Mouse (Mus musculus) ES-Bruce4 (cell line): ENCODE results near the gene Smco4. TPM values are rescaled to one million over a fixed set of nuclear protein-coding genes. Genes with fewer than 3 reads are reported as not detected.
A peak's percentile ranks its signal among the peaks of the same experiment; 100 is the strongest.

Source experiments
- H3K27ac ChIP-seq: 2 replicates; pipeline ENCODE4 v1.5.1; 2012; ENCODE audit warnings: low read length, inconsistent platforms; ENCODE audit not compliant: insufficient read depth
- H3K27me3 ChIP-seq: 2 replicates; pipeline ENCODE4 v1.6.1; 2012; ENCODE audit warnings: mild to moderate bottlenecking, low read length, inconsistent platforms; ENCODE audit not compliant: control insufficient read depth, poor library complexity, insufficient read depth, severe bottlenecking
- H3K36me3 ChIP-seq: 2 replicates; pipeline ENCODE4 v1.6.1; 2012; ENCODE audit warnings: inconsistent platforms, mild to moderate bottlenecking, low read length, moderate library complexity; ENCODE audit not compliant: control insufficient read depth, poor library complexity, insufficient read depth, severe bottlenecking
- H3K4me1 ChIP-seq: one replicate; pipeline ENCODE4 v1.8.1; 2011; ENCODE audit warnings: low read length; ENCODE audit not compliant: control insufficient read depth, insufficient read depth
- H3K4me3 ChIP-seq: 2 replicates; pipeline ENCODE4 v1.5.1; 2011; ENCODE audit warnings: low read depth, mild to moderate bottlenecking, low read length
- H3K9ac ChIP-seq: 2 replicates; pipeline ENCODE4 v1.6.1; 2012; ENCODE audit warnings: low read depth, mild to moderate bottlenecking, inconsistent platforms; ENCODE audit not compliant: poor library complexity, severe bottlenecking
- H3K9me3 ChIP-seq: replicated peaks from 2 replicates; pipeline ENCODE4 v1.6.1; 2012; ENCODE audit warnings: mild to moderate bottlenecking, low read length, inconsistent platforms; ENCODE audit not compliant: control insufficient read depth, poor library complexity, insufficient read depth, severe bottlenecking
- CTCF ChIP-seq: IDR thresholded peaks from one replicate; pipeline ENCODE4 v1.8.1; 2011; ENCODE audit warnings: low read depth, low read length
- EP300 ChIP-seq: IDR thresholded peaks from 2 replicates; pipeline ENCODE4 v1.6.1; 2011; ENCODE audit warnings: low read depth, low read length; ENCODE audit not compliant: insufficient read depth
- POLR2A ChIP-seq: IDR thresholded peaks from one replicate; pipeline ENCODE4 v1.8.1; 2011; ENCODE audit warnings: low read length; ENCODE audit not compliant: insufficient read depth
- polyA plus RNA-seq: library from polyadenylated mRNA; stranded (reverse); fragments of >200 nt; gene quantifications from 2 replicates; pipeline ENCODE4 v1.2.4, GENCODE M21; 2011; ENCODE audit warnings: low read depth; ENCODE audit not compliant: missing spikeins, insufficient read depth, insufficient read length

Smco4 gene
- 8.7 and 12.2 TPM in 2 replicates for polyA plus RNA-seq

DNA sequence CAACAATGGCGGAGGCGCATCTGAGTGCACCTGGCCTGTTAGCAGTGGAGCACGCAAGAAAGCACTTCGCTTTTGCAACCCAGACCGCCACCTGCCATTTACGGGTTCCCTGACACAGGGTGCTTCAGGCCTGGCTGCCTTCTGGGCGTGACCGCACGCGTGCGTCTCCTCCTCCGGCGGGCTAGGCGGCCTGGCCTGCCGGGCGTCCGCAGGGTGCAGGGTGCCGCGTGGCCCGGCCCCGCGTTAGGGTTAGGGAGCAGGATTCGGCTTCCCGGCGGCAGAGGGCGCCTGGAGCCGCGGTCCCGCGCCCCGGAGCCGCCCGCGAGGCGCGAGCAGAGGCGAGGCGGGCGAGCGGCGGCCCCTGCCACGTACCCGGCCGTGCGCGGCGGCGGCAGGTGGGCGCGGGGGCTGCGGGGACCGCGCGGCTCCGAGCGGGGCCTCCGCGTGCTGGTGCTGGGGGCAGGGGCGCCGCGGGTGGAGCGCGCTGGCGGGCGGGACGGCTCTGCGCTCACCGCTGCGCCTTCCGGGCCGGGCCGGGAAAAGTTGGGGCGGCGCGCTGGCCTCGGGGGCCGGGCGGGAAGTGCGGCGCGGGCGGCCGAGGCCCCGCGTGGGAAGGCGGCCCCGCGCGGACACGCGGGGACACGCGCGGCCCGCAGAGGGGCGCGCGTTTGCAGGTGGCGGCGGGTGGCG, at the start of gene Smco4:
Gene Smco4, plus strand, starts transcription at position 198 of the 690 bp plus-strand sequence.
- Histone ChIP-seq H3K4me1 (peaks cover 3% of the 10 kb centered on the region), H3K27ac (no peak within 1 kb of the TSS), H3K4me3 (peak within 1 kb of the TSS; percentile 92), H3K9ac (peak within 1 kb of the TSS; percentile 92), H3K9me3 (no peaks in the 10 kb centered on the region), H3K36me3 (no peaks in the 10 kb centered on the region), H3K27me3 (0 out of 2 replicates have a peak, but pooled peaks cover 2% of the 10 kb centered on the region)
- TF ChIP-seq POLR2A (no peak), CTCF (peak; percentile 20)

DNA sequence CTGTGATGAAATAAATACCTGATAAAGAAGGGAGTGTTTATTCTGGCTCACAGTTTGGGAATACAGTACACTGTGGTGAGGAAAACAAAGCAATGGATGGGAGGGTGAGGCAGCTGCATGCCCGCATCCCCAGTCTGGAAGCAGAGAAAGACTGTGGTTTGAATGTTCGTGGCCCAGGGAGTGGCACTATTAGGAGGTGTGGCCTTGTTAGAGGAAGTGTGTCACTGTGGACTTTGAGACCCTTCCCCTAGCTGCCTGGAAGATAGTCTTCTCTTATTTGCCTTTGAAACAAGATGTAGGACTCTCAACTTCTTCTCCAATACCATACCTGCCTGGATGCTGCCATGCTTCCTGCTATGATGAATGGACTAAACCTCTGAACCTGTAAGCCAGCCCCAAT, 45.8 kb upstream of the Smco4 start:
- TF ChIP-seq EP300 (no peak), POLR2A (no peak), CTCF (no peak)
- no peaks in the 10 kb centered on the region for H3K27me3 ChIP-seq
- no peaks in the 10 kb centered on the region for H3K4me1 ChIP-seq
- no peak overlapping the region for H3K27ac ChIP-seq
- no peak overlapping the region for H3K9ac ChIP-seq
- H3K36me3 ChIP-seq: no peaks in the 10 kb centered on the region
- H3K9me3 ChIP-seq: no peaks in the 10 kb centered on the region
- no peak overlapping the region for H3K4me3 ChIP-seq

DNA sequence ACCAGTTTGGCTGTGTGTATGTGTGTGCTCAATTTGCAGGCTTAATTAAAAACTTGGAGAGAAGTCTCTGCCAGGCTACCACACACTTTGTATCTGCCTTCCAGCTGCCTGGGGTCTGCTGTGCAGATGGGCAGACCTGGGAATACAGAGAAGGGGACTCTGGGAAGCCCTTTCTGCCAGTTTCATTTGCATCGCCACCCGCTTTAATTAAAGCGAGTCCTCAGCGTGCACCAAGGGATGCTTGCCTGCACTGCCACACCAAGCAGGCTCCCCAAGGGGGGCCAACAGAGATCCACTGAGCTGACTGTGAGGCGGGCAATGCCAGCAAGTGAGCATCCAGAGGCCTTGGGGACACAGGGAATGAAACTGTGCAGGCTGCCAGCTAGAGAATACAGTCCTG, 42.3 kb upstream of the Smco4 start:
- Histone ChIP-seq H3K36me3 (no peaks in the 10 kb centered on the region), H3K27ac (no peak overlapping the region), H3K9ac (no peak overlapping the region), H3K9me3 (no peaks in the 10 kb centered on the region), H3K4me3 (no peak overlapping the region), H3K27me3 (no peaks in the 10 kb centered on the region), H3K4me1 (no peaks in the 10 kb centered on the region)
- TF ChIP-seq EP300 (no peak), POLR2A (no peak), CTCF (no peak)

DNA sequence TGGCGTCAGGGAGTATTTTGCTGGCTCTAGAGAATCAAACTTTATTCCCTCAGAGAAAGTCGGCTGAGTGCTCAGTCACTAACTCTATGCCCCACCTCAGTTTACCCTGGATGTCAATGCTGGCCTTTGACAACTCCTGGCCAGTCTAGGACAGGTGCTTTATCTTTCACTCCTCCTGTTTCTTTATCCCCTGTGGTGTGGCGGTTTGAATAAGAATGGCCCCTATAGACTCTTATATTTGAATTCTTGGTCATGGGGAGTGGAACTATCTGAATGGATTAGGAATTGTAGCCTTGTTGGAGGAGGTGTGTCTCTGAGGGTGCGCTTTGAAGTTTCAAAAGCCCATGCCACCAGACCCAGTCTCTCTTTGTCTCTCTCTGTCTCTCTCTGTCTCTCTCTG, 21.0 kb upstream of the Smco4 start:
- Histone ChIP-seq H3K4me3 (no peak overlapping the region), H3K4me1 (no peaks in the 10 kb centered on the region), H3K27ac (no peak overlapping the region), H3K36me3 (no peaks in the 10 kb centered on the region), H3K9me3 (no peaks in the 10 kb centered on the region), H3K9ac (no peak overlapping the region), H3K27me3 (no peaks in the 10 kb centered on the region)
- no peak for TF ChIP-seq EP300
- no peak for TF ChIP-seq CTCF
- no peak for TF ChIP-seq POLR2A

DNA sequence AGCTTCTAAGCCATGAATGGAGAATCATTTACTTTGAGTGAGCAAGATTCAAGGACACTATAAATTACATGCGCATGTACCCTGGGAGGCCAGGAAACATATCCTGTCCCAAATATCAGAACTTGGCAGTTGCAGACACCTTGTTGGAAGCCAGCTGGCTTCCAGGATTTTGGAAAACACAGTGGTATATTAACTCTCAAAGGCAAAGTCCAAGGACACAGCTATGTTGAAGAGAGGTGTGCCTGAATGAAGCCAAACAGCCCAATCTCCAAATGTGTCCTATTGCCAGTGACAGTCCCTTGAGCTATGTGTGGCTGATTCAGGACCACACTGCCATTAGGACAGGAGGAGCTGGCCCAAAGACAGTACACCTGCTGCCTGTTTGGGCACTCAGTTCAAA, 20.0 kb upstream of the Smco4 start:
- Histone ChIP-seq H3K4me3 (no peak overlapping the region), H3K4me1 (no peaks in the 10 kb centered on the region), H3K27me3 (no peaks in the 10 kb centered on the region), H3K9ac (no peak overlapping the region), H3K27ac (no peak overlapping the region), H3K36me3 (no peaks in the 10 kb centered on the region), H3K9me3 (no peaks in the 10 kb centered on the region)
- no peak for TF ChIP-seq POLR2A
- no peak for TF ChIP-seq EP300
- TF ChIP-seq CTCF: no peak

DNA sequence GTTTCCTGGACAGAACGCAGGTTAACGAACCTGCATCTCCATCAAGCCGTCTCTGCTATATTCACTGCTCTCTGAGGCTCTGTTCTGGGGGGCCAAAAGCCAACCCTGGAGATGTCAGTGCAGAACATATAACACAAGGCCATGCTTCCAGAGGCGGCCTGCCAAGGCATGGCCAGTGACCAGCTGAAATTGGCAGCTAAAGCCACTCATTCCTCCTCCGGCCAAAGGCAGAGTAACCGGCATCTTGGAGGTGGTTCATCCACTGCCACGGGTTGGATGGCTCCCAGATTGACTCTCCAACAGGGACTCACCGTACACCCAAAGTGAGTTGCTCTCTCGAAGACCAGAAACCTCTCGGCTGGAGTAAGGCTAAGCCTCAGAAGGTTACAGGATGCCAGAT, 15.7 kb upstream of the Smco4 start:
- Histone ChIP-seq H3K9me3 (no peaks in the 10 kb centered on the region), H3K27me3 (no peaks in the 10 kb centered on the region), H3K9ac (no peak overlapping the region), H3K4me1 (no peaks in the 10 kb centered on the region), H3K27ac (no peak overlapping the region), H3K4me3 (no peak overlapping the region), H3K36me3 (no peaks in the 10 kb centered on the region)
- TF ChIP-seq EP300: no peak
- no peak for TF ChIP-seq POLR2A
- TF ChIP-seq CTCF: no peak
